Mouse (Mus musculus) CH12.LX (cell line): ENCODE data around the gene Cbx4.

Experiments used
- CTCF ChIP-seq, 2 experiments: IDR thresholded peaks in 1 of 2; conservative IDR thresholded peaks in 1 of 2; 2 replicates each; pipeline ENCODE4 v1.5.1; 2011 to 2012; ENCODE audit warnings: low read depth in 2 of 2, low read length in 2 of 2, improper control_type of control experiment in 1 of 2, inconsistent platforms in 1 of 2, mild to moderate bottlenecking in 1 of 2, moderate library complexity in 1 of 2
- EP300 ChIP-seq: IDR thresholded peaks from 2 replicates; pipeline ENCODE4 v1.6.1; 2011; ENCODE audit warnings: low read length, improper control_type of control experiment
- GABPA ChIP-seq: IDR thresholded peaks from 2 replicates; pipeline ENCODE4 v1.6.1; 2012; ENCODE audit warnings: low read depth, low read length, improper control_type of control experiment, inconsistent platforms; ENCODE audit not compliant: insufficient replicate concordance
- HCFC1 ChIP-seq: IDR thresholded peaks from 2 replicates; pipeline ENCODE4 v1.6.1; 2012; ENCODE audit warnings: low read depth, mild to moderate bottlenecking, inconsistent platforms, low read length, improper control_type of control experiment
- KAT2A ChIP-seq: IDR thresholded peaks from 2 replicates; pipeline ENCODE4 v1.6.1; 2012; ENCODE audit warnings: low read length, improper control_type of control experiment, inconsistent platforms; ENCODE audit not compliant: insufficient replicate concordance
- MYC ChIP-seq: IDR thresholded peaks from 2 replicates; pipeline ENCODE4 v1.6.1; 2011; ENCODE audit warnings: low read depth, mild to moderate bottlenecking, improper control_type of control experiment, low read length
- POLR2A ChIP-seq: IDR thresholded peaks from 2 replicates; pipeline ENCODE4 v1.6.1; 2011; ENCODE audit warnings: low read depth, mild to moderate bottlenecking, improper control_type of control experiment, low read length
- RAD21 ChIP-seq: IDR thresholded peaks from 2 replicates; pipeline ENCODE4 v1.6.1; 2011; ENCODE audit warnings: low read depth, mild to moderate bottlenecking, low read length, improper control_type of control experiment, moderate library complexity
- RCOR1 ChIP-seq: conservative IDR thresholded peaks from 2 replicates; pipeline ENCODE4 v1.6.1; 2012; ENCODE audit warnings: low read depth, mild to moderate bottlenecking, inconsistent platforms, low read length, improper control_type of control experiment
- SMC3 ChIP-seq: IDR thresholded peaks from 2 replicates; pipeline ENCODE4 v1.6.1; 2011; ENCODE audit warnings: low read depth, low read length, improper control_type of control experiment
- TCF12 ChIP-seq: IDR thresholded peaks from 2 replicates; pipeline ENCODE4 v1.6.1; 2014; ENCODE audit warnings: low read depth, mild to moderate bottlenecking, inconsistent platforms, low read length, improper control_type of control experiment
- ZKSCAN1 ChIP-seq: IDR thresholded peaks from 2 replicates; pipeline ENCODE4 v1.6.1; 2012; ENCODE audit warnings: low read depth, inconsistent platforms, low read length, improper control_type of control experiment, borderline replicate concordance
- ZMIZ1 ChIP-seq: IDR thresholded peaks from 2 replicates; pipeline ENCODE4 v1.6.1; 2012; ENCODE audit warnings: low read depth, mild to moderate bottlenecking, inconsistent platforms, low read length, improper control_type of control experiment

DNA sequence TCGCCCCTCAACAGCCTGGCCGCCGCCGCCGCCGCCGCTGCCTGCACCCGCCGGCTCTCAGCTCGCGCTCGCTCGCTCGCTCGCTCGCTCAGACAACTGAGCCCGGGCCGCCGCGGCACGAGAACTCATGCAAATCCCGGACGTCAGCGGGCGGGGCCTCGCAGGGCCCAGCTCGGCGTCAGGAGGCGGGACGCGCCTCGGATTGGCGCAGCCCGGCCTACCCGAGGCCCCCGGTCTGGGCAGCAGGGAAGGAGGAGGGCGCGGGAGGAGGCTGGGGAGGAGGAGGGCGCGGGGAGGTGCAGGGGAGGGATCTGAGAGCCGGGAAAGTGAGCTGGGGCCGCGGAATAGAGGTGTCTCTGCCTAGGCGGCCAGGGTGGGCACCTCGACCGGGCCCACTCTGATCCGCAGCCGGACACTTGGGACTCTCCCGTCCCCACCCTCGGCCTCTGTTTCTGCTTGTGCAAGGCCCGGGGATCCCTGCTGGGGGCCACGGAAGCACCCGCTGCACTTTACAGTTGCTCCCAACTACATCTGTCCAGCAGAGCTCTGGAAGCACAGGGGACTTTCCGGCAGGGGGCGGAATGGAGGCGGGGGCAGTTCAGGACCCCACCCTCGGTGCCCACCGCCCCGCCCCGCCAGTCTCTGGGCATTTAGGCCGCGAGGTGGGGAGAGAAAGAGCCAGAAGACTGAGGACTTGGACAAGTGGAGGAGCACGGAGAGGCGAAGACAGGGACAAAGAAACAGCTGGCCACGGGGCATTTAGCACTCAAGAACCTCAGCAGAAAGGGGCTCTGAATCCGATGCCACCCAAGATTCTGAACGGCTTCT lies at the start of gene Cbx4:
- TF ChIP-seq EP300 (no peak), CTCF (conservative IDR thresholded peaks at IDR 0.05 in 1 of 2, IDR thresholded peaks at IDR 0.05 in 1 of 2; ENCODE audit: low read depth in 2 of 2, low read length in 2 of 2) (peak in 1 of 2 experiments; percentile 45; a peak in 2 of 4 replicates), ZKSCAN1 (no peak), POLR2A (peak; percentile 92), TCF12 (peak; percentile 98), HCFC1 (peak; percentile 36), GABPA (no peak), KAT2A (0 out of 2 replicates have a peak, but pooled peaks have one; percentile 35), SMC3 (no peak; the same call in 1 of the 2 replicates), MYC (no peak), RCOR1 (no peak; the same call in 1 of the 2 replicates), ZMIZ1 (peak; percentile 95), RAD21 (no peak)
